Mouse (Mus musculus) liver, adult 2 months (tissue): ENCODE measurements around the gene Rftn2. TPM values are rescaled to one million over a fixed set of nuclear protein-coding genes. Genes with fewer than 3 reads are reported as not detected.

ENCODE experiments used
- DNase-seq: peaks from one replicate; pipeline ENCODE4 v3.0.0-alpha.2; 2011; ENCODE audit warnings: low read depth, low spot score; ENCODE audit errors: extremely low read depth
- H3K27ac ChIP-seq: fragments of 200-500 bp; replicated peaks from 2 replicates; pipeline ENCODE4 v1.5.1; 2012; ENCODE audit warnings: low read depth, mild to moderate bottlenecking, control low read depth, inconsistent platforms, low read length; ENCODE audit not compliant: insufficient read depth
- H3K27me3 ChIP-seq: fragments of 200-500 bp; 2 replicates; pipeline ENCODE4 v1.6.1; 2012; ENCODE audit warnings: mild to moderate bottlenecking, moderate library complexity, low read length, inconsistent platforms; ENCODE audit not compliant: control insufficient read depth, insufficient read depth
- H3K36me3 ChIP-seq: fragments of 200-500 bp; 2 replicates; pipeline ENCODE4 v1.6.1; 2012; ENCODE audit warnings: low read length, inconsistent platforms; ENCODE audit not compliant: control insufficient read depth, insufficient read depth
- H3K4me1 ChIP-seq: fragments of 200-500 bp; 2 replicates; pipeline ENCODE4 v1.6.1; 2011; ENCODE audit warnings: low read length; ENCODE audit not compliant: control insufficient read depth, insufficient read depth
- H3K4me3 ChIP-seq: fragments of 200-500 bp; 2 replicates; pipeline ENCODE4 v1.5.1; 2011; ENCODE audit warnings: low read depth, mild to moderate bottlenecking, control low read depth, low read length, moderate library complexity; ENCODE audit not compliant: insufficient read depth
- H3K79me2 ChIP-seq: fragments of 200-500 bp; 2 replicates; pipeline ENCODE4 v1.6.1; 2012; ENCODE audit warnings: inconsistent platforms, mild to moderate bottlenecking, low read length, moderate library complexity; ENCODE audit not compliant: control insufficient read depth, insufficient read depth
- H3K9ac ChIP-seq: fragments of 200-500 bp; 2 replicates; pipeline ENCODE4 v1.6.1; 2012; ENCODE audit warnings: low read depth, mild to moderate bottlenecking, control low read depth, inconsistent platforms, low read length
- CTCF ChIP-seq: fragments of 200-500 bp; IDR thresholded peaks from 2 replicates; pipeline ENCODE4 v1.5.1; 2011; ENCODE audit warnings: low read depth, low read length, control low read depth
- POLR2A ChIP-seq: fragments of 200-500 bp; IDR thresholded peaks from 2 replicates; pipeline ENCODE4 v1.6.1; 2011; ENCODE audit warnings: low read length, control low read depth; ENCODE audit not compliant: insufficient read depth; ENCODE audit errors: extremely low read depth
- WGBS: fragments of 180-500 bp; shearing (Covaris S2); methylation state at CpG from one replicate; pipeline ENCODE4 v1.1.7; 2018; 5-methylcytosine and 5-hydroxymethylcytosine counted together
- polyA plus RNA-seq: library from polyadenylated mRNA; depleted of rRNA; stranded (reverse); fragments of >200 nt; gene quantifications from 2 replicates; pipeline ENCODE4 v1.2.3, GENCODE M21; 2012
- total RNA-seq: library from RNA; depleted of rRNA; stranded (reverse); fragments of >200 nt; gene quantifications from 2 replicates; pipeline ENCODE4 v1.2.3, GENCODE M21; 2014

Gene Rftn2
- total and polyA plus RNA-seq, 2 experiments: 0.29 to 0.37 TPM

DNA sequence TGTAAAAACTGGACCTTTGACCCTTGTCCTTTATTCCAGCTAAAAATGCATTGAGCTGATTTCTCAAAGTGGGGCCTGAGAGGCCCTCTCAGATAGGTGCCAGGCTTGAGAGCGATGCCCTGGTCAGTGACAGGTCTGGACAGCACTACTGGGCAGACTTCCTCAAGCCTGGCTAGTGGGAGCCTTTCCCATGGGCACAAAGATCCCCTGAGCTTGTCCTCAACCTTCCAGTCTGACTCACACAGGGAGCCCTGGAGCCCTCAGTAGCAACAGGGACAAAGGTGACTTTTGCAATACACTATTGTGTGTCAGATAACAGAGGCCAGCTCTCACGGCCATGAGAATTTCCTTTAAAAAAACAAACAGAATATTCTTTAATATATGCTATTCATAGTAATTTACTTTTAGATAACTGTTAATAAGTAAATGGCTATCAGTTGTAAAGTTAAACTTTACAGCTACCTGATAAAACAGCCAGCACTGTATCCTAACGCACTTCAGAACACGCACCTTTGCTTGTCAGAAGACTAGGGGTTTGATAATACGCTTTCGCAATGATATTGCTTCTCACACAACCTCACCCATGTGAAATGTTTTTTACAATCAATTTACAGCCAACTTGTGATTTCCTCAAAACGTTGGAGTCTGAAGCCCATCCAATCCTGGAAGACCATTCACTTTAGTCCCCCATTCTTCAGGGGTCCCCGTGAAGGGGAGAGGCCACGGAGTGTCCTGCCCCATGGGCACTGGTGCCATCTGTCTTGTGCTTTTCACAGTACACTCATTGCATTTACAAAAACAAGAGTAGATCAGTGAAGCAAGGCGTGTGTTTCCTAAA lies 52.6 kb downstream of the Rftn2 start:
- peak overlapping the region; percentile 85 for H3K27ac ChIP-seq
- peak overlapping the region; percentile 64 for H3K9ac ChIP-seq
- no peak overlapping the region for H3K4me3 ChIP-seq
- 30% methylated on average over 10 of the region's 10 CpGs for WGBS
- H3K36me3 ChIP-seq: no peaks in the 10 kb centered on the region
- H3K27me3 ChIP-seq: no peaks in the 10 kb centered on the region
- TF ChIP-seq CTCF (peak; percentile 48), POLR2A (no peak)
- H3K4me1 ChIP-seq: peaks cover 11% of the 10 kb centered on the region
- no peaks in the 10 kb centered on the region for H3K79me2 ChIP-seq
- DNase-seq: peak; percentile 96

DNA sequence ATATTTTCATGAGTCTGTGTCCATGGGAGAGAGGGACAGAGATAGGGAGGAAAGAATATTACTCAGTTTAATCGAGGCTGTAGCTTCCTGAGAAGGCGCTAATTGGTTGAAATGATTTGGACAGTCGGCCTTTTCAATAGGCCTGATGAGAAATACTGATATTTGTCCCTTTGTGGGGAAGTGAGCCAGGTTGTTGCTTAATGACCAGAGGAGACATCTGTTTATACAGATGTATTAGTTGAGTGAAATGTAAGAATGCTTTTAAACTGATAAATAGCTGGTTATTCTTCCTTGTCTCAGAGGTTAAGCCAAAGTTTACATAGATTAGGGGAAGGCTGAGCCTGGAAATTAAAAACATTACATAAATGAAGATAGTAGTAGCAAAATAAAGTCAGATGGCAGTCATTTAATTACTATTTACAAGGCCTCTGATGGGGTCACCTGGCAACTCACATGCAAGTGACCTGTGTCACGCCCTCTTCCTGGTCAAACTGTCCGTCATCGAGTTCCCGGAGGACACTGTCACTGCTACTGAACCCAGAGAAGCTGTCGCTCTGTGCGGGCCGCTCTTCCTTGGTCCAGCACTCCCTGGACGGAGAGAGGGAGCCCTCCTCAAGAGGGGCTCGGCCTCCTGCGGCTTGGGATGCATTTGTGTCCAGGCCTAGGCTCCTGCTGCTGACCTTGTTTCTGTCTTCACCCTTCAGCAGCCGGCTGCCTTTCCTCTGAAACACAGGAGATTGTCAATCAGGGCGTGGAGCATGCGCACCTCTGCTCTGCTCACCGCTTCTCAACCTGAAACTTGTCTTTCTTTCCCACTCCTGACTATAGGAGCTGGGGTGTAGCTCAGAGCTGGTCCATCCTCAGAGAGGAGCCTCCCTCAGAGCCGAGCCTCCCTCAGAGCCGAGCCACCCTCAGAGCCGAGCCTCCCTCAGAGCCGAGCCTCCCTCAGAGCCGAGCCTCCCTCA lies 54.9 kb downstream of the Rftn2 start:
- H3K4me3 ChIP-seq: peak overlapping the region; percentile 51
- DNase-seq: peak; percentile 93
- no peaks in the 10 kb centered on the region for H3K36me3 ChIP-seq
- TF ChIP-seq POLR2A (no peak), CTCF (no peak)
- peaks cover 11% of the 10 kb centered on the region for H3K4me1 ChIP-seq
- H3K9ac ChIP-seq: peak overlapping the region; percentile 64
- H3K79me2 ChIP-seq: no peaks in the 10 kb centered on the region
- H3K27me3 ChIP-seq: no peaks in the 10 kb centered on the region
- WGBS: 49% methylated on average over 22 of the region's 22 CpGs
- peak overlapping the region; percentile 91 for H3K27ac ChIP-seq

DNA sequence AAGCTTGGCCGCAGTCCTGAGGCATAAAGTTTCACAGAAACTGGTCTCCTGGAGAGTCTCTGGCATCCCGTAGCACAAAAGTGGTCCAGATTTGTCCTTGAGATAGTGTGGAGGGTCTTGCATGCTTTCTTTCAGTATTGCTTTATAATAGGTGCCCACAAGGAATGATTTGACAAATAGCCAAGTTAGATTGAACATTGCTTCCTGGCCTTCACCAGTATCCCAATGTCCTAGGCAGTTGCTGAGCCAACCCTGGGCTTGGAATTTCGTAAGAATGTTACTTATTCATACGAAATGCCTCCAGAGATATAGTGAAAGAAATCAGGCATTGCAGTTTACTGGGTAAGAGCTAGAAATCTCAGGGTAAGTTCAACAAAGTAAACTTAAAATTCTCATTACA lies 58.0 kb downstream of the Rftn2 start:
- Histone ChIP-seq H3K9ac (no peak overlapping the region), H3K4me1 (peaks cover 8% of the 10 kb centered on the region), H3K27me3 (no peaks in the 10 kb centered on the region), H3K4me3 (no peak overlapping the region), H3K79me2 (no peaks in the 10 kb centered on the region), H3K27ac (no peak overlapping the region), H3K36me3 (no peaks in the 10 kb centered on the region)
- TF ChIP-seq CTCF (no peak), POLR2A (no peak)
- peak; percentile 75 for DNase-seq
- 63% methylated on average over 4 of the region's 4 CpGs for WGBS

DNA sequence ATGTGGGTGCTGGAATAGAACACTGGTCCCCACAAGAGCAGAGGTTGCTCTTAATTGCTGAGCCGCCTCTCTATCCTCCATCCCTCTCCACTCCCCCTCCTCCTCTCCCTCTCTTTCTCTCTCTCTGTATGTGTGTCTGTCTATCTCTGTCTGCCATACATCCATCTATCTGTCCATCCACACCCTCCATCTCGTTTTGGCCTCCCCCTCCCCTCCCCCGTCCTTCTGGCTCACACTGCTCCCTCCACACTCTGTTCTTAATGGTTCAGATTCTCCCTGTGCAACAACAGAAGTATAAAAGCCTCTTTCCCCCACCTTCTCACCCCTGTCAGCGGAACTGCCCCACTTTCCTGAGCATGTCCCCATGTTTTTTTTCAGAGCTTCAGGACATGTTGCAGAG lies 59.0 kb downstream of the Rftn2 start:
- no peak for TF ChIP-seq CTCF
- no peak for TF ChIP-seq POLR2A
- no peaks in the 10 kb centered on the region for H3K27me3 ChIP-seq
- no peak overlapping the region for H3K9ac ChIP-seq
- no peaks in the 10 kb centered on the region for H3K79me2 ChIP-seq
- H3K4me1 ChIP-seq: peaks cover 4% of the 10 kb centered on the region; the same call in 1 of the 2 replicates
- H3K4me3 ChIP-seq: no peak overlapping the region
- H3K36me3 ChIP-seq: no peaks in the 10 kb centered on the region
- no peak overlapping the region for H3K27ac ChIP-seq
- WGBS: 81% methylated on average over 4 of the region's 4 CpGs
- DNase-seq: no peak

- Histone ChIP-seq H3K79me2 (no peaks in the 10 kb centered on the region), H3K36me3 (no peaks in the 10 kb centered on the region), H3K9ac (no peak overlapping the region), H3K4me3 (no peak overlapping the region), H3K4me1 (no peaks in the 10 kb centered on the region), H3K27ac (no peak overlapping the region), H3K27me3 (no peaks in the 10 kb centered on the region)
- TF ChIP-seq POLR2A (no peak), CTCF (no peak)
- 65% methylated on average over 5 of the region's 5 CpGs for WGBS
- DNase-seq: peak; percentile 24
Observed at GRCm38 (mm10) chr1:55164005-55164404, 62.6 kb downstream of the Rftn2 start.
